Mouse (Mus musculus): ENCODE data around the gene Ctsll3. TPM values are rescaled to one million over a fixed set of nuclear protein-coding genes. Genes with fewer than 3 reads are reported as not detected.

Ctsll3 gene
- polyA plus RNA-seq (2011; ENCODE audit: insufficient read depth, insufficient read length, low read depth, missing spikeins), result not detected in 2 replicates

DNA sequence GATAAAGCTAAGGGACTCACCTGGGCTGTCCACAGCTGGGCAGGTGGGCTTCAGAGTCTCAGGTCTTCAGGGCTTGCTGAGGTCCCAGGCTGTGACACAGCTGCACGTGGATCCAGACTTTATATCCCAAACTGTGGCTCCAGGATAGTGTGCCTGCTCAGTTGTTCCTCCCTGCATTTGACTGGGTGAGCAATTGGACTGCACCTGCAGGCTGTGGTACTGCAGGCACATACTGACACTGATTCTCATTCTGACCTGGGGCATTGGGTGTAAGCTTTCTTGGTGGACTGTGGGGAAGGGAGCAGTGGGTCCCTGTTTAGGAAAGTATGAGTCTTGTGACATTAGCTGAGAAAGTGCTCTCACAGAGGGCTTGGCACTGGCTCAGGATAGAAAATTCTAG is at the start of gene Ctsll3:
Gene Ctsll3 (minus strand): TSS at position 101 of the 400 bp plus-strand sequence.
- no peak within 1 kb of the TSS for H3K9ac ChIP-seq (ENCODE audit: low read depth, poor library complexity, severe bottlenecking)
- H3K27me3 ChIP-seq (ENCODE audit: control insufficient read depth, insufficient read depth, low read length, poor library complexity, severe bottlenecking), result no peaks in the 10 kb centered on the region
- H3K27ac ChIP-seq (ENCODE audit: insufficient read depth, low read length), result no peak within 1 kb of the TSS
- H3K36me3 ChIP-seq (ENCODE audit: control insufficient read depth, insufficient read depth, low read length, poor library complexity, severe bottlenecking), result no peaks in the 10 kb centered on the region
- no peaks in the 10 kb centered on the region for H3K9me3 ChIP-seq (replicated peaks; ENCODE audit: control insufficient read depth, insufficient read depth, low read length, poor library complexity, severe bottlenecking)
- TF ChIP-seq EP300 (IDR thresholded peaks at IDR 0.05; ENCODE audit: insufficient read depth, low read depth, low read length) (no peak), POLR2A (IDR thresholded peaks at IDR 0.05; ENCODE audit: insufficient read depth, low read length) (no peak), CTCF (IDR thresholded peaks at IDR 0.05; ENCODE audit: low read depth, low read length) (no peak)
- no peaks in the 10 kb centered on the region for H3K4me1 ChIP-seq (ENCODE audit: control insufficient read depth, insufficient read depth, low read length)
- H3K4me3 ChIP-seq (ENCODE audit: low read depth, low read length), result no peak within 1 kb of the TSS

GRCm38 (mm10) chr13:60848241-60849120 is 45.8 kb upstream of the Ctsll3 start:
- no peaks in the 10 kb centered on the region for H3K9me3 ChIP-seq (replicated peaks; ENCODE audit: control insufficient read depth, insufficient read depth, low read length, poor library complexity, severe bottlenecking)
- no peaks in the 10 kb centered on the region for H3K4me1 ChIP-seq (ENCODE audit: control insufficient read depth, insufficient read depth, low read length)
- no peak overlapping the region for H3K9ac ChIP-seq (ENCODE audit: low read depth, poor library complexity, severe bottlenecking)
- TF ChIP-seq POLR2A (IDR thresholded peaks at IDR 0.05; ENCODE audit: insufficient read depth, low read length), result no peak
- no peak for TF ChIP-seq CTCF (IDR thresholded peaks at IDR 0.05; ENCODE audit: low read depth, low read length)
- TF ChIP-seq EP300 (IDR thresholded peaks at IDR 0.05; ENCODE audit: insufficient read depth, low read depth, low read length), result no peak
- no peak overlapping the region for H3K4me3 ChIP-seq (ENCODE audit: low read depth, low read length)
- H3K27ac ChIP-seq (ENCODE audit: insufficient read depth, low read length), result no peak overlapping the region
- no peaks in the 10 kb centered on the region for H3K36me3 ChIP-seq (ENCODE audit: control insufficient read depth, insufficient read depth, low read length, poor library complexity, severe bottlenecking)
- H3K27me3 ChIP-seq (ENCODE audit: control insufficient read depth, insufficient read depth, low read length, poor library complexity, severe bottlenecking), result no peaks in the 10 kb centered on the region

- H3K4me1 ChIP-seq (ENCODE audit: control insufficient read depth, insufficient read depth, low read length), result no peaks in the 10 kb centered on the region
- no peak overlapping the region for H3K4me3 ChIP-seq (ENCODE audit: low read depth, low read length)
- no peaks in the 10 kb centered on the region for H3K9me3 ChIP-seq (replicated peaks; ENCODE audit: control insufficient read depth, insufficient read depth, low read length, poor library complexity, severe bottlenecking)
- H3K9ac ChIP-seq (ENCODE audit: low read depth, poor library complexity, severe bottlenecking), result no peak overlapping the region
- H3K36me3 ChIP-seq (ENCODE audit: control insufficient read depth, insufficient read depth, low read length, poor library complexity, severe bottlenecking), result no peaks in the 10 kb centered on the region
- no peak overlapping the region for H3K27ac ChIP-seq (ENCODE audit: insufficient read depth, low read length)
- no peaks in the 10 kb centered on the region for H3K27me3 ChIP-seq (ENCODE audit: control insufficient read depth, insufficient read depth, low read length, poor library complexity, severe bottlenecking)
- TF ChIP-seq EP300 (IDR thresholded peaks at IDR 0.05; ENCODE audit: insufficient read depth, low read depth, low read length) (no peak), CTCF (IDR thresholded peaks at IDR 0.05; ENCODE audit: low read depth, low read length) (no peak), POLR2A (IDR thresholded peaks at IDR 0.05; ENCODE audit: insufficient read depth, low read length) (no peak)
Observed at GRCm38 (mm10) chr13:60843153-60843552, 40.5 kb upstream of the Ctsll3 start.

- no peaks in the 10 kb centered on the region for H3K36me3 ChIP-seq (ENCODE audit: control insufficient read depth, insufficient read depth, low read length, poor library complexity, severe bottlenecking)
- no peak overlapping the region for H3K9ac ChIP-seq (ENCODE audit: low read depth, poor library complexity, severe bottlenecking)
- no peaks in the 10 kb centered on the region for H3K4me1 ChIP-seq (ENCODE audit: control insufficient read depth, insufficient read depth, low read length)
- H3K27ac ChIP-seq (ENCODE audit: insufficient read depth, low read length), result no peak overlapping the region
- no peak overlapping the region for H3K4me3 ChIP-seq (ENCODE audit: low read depth, low read length)
- H3K9me3 ChIP-seq (replicated peaks; ENCODE audit: control insufficient read depth, insufficient read depth, low read length, poor library complexity, severe bottlenecking), result no peaks in the 10 kb centered on the region
- TF ChIP-seq EP300 (IDR thresholded peaks at IDR 0.05; ENCODE audit: insufficient read depth, low read depth, low read length) (no peak), POLR2A (IDR thresholded peaks at IDR 0.05; ENCODE audit: insufficient read depth, low read length) (no peak)
- no peaks in the 10 kb centered on the region for H3K27me3 ChIP-seq (ENCODE audit: control insufficient read depth, insufficient read depth, low read length, poor library complexity, severe bottlenecking)
Observed at GRCm38 (mm10) chr13:60842703-60843102, 40.1 kb upstream of the Ctsll3 start.

DNA sequence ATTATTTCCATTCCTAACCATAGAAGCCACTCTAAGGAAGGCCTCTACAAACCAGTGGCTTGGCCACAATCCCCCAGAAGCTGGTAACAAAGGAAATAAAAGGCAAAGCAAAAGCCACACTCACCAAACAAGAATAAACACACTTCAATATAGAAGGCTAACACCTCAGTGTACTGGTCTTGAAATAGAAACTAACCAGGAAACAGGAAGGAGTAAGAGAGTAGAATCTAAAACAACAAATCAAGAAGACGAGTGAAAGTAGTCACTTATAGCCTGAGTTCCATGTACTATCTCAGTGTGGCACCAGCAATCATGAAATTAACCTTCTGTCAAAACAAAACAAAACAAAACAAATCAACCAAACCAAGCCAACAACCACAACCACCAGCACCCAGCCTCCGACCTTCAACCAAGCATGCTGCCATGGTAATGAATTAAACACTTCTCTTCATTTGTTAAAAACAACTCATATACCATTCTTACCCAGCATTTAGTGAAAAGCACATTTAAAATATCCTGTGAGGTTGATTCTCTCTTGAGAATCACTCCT is 36.8 kb upstream of the Ctsll3 start:
- H3K9me3 ChIP-seq (replicated peaks; ENCODE audit: control insufficient read depth, insufficient read depth, low read length, poor library complexity, severe bottlenecking), result no peaks in the 10 kb centered on the region
- H3K9ac ChIP-seq (ENCODE audit: low read depth, poor library complexity, severe bottlenecking), result no peak overlapping the region
- TF ChIP-seq POLR2A (IDR thresholded peaks at IDR 0.05; ENCODE audit: insufficient read depth, low read length) (no peak), EP300 (IDR thresholded peaks at IDR 0.05; ENCODE audit: insufficient read depth, low read depth, low read length) (no peak), CTCF (IDR thresholded peaks at IDR 0.05; ENCODE audit: low read depth, low read length) (no peak)

GRCm38 (mm10) chr13:60826052-60826451 is 23.4 kb upstream of the Ctsll3 start:
- no peak overlapping the region for H3K27ac ChIP-seq (ENCODE audit: insufficient read depth, low read length)
- H3K9me3 ChIP-seq (replicated peaks; ENCODE audit: control insufficient read depth, insufficient read depth, low read length, poor library complexity, severe bottlenecking), result no peaks in the 10 kb centered on the region
- no peaks in the 10 kb centered on the region for H3K4me1 ChIP-seq (ENCODE audit: control insufficient read depth, insufficient read depth, low read length)
- H3K27me3 ChIP-seq (ENCODE audit: control insufficient read depth, insufficient read depth, low read length, poor library complexity, severe bottlenecking), result no peaks in the 10 kb centered on the region
- TF ChIP-seq CTCF (IDR thresholded peaks at IDR 0.05; ENCODE audit: low read depth, low read length) (peak; percentile 24), POLR2A (IDR thresholded peaks at IDR 0.05; ENCODE audit: insufficient read depth, low read length) (no peak), EP300 (IDR thresholded peaks at IDR 0.05; ENCODE audit: insufficient read depth, low read depth, low read length) (no peak)
- no peaks in the 10 kb centered on the region for H3K36me3 ChIP-seq (ENCODE audit: control insufficient read depth, insufficient read depth, low read length, poor library complexity, severe bottlenecking)
- no peak overlapping the region for H3K9ac ChIP-seq (ENCODE audit: low read depth, poor library complexity, severe bottlenecking)
- no peak overlapping the region for H3K4me3 ChIP-seq (ENCODE audit: low read depth, low read length)

More for the DNA sequence above, 36.8 kb upstream of the Ctsll3 start:
- H3K36me3 ChIP-seq (ENCODE audit: control insufficient read depth, insufficient read depth, low read length, poor library complexity, severe bottlenecking), result no peaks in the 10 kb centered on the region
- H3K27ac ChIP-seq (ENCODE audit: insufficient read depth, low read length), result no peak overlapping the region
- H3K4me1 ChIP-seq (ENCODE audit: control insufficient read depth, insufficient read depth, low read length), result no peaks in the 10 kb centered on the region
- H3K27me3 ChIP-seq (ENCODE audit: control insufficient read depth, insufficient read depth, low read length, poor library complexity, severe bottlenecking), result no peaks in the 10 kb centered on the region
- H3K4me3 ChIP-seq (ENCODE audit: low read depth, low read length), result no peak overlapping the region
